Mouse (Mus musculus): Measurements from ENCODE around the gene Cnn1. TPM values are rescaled to one million over a fixed set of nuclear protein-coding genes. Genes with fewer than 3 reads are reported as not detected.
A peak's percentile ranks its signal among the peaks of the same experiment; 100 is the strongest.

The Cnn1 gene
- polyA plus RNA-seq, 1 experiment from 2014 or later: 2.1 TPM

DNA sequence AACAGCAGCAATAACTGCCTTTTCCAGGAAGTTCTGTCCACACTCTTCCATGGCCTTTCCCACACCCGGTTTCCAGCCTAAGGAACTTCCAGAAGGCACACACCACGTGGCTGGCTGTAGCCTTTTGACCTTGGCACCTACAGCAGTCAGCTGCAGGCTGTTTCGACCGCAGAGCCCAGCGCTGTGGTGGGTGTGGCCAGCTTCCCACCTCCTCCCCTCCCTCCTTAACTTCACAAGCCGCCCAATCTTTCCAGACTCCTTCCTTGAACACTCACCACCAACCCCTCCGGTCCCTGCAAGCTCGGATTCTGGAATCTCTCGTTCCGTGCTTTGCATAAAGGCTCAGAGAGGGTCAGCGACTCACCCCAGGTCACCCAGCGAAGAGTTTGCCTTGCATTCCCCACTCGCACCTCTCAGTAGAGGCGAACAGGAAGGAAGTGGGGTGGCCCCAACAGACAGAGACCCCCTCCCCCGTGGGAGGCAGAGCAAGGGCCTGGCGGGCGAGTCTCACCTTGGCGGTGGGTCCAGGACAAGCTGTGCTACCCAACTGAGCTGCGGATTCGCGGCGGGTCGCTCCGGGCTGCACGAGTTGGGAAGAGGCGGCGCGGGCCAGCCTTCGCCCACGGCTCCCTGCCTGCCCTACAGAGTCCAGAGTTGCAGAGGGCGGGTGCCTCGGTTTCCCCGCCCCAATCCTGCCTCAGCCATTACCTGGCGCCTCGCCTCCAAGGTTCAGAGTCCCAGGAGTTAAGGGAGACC, 32.4 kb downstream of the Cnn1 start:
- H3K27ac ChIP-seq (ENCODE audit: low read depth, low read length): no peak overlapping the region
- H3K36me3 ChIP-seq (ENCODE audit: control insufficient read depth, insufficient read depth, low read length): no peaks in the 10 kb centered on the region
- WGBS: 1% methylated on average over 35 of the region's 35 CpGs
- DNase-seq (ENCODE audit: low spot score) (peak; percentile 30), ATAC-seq (ENCODE audit: low FRiP score) (no peak)
- H3K4me1 ChIP-seq (replicated peaks; ENCODE audit: control insufficient read depth, insufficient read depth, low read length): 0 out of 2 replicates have a peak, but pooled peaks cover 2% of the 10 kb centered on the region
- peak overlapping the region; percentile 21 for H3K4me3 ChIP-seq (ENCODE audit: low read depth, low read length)
- peak overlapping the region; percentile 30 for H3K4me2 ChIP-seq (replicated peaks; ENCODE audit: low read depth, low read length)
- H3K9me3 ChIP-seq (ENCODE audit: control insufficient read depth, low read length): no peaks in the 10 kb centered on the region
- H3K9ac ChIP-seq (ENCODE audit: low read depth, low read length): peak overlapping the region; percentile 36; the same call in 1 of the 2 replicates
- peaks cover 14% of the 10 kb centered on the region for H3K27me3 ChIP-seq (ENCODE audit: control insufficient read depth, insufficient read depth, low read length)

DNA sequence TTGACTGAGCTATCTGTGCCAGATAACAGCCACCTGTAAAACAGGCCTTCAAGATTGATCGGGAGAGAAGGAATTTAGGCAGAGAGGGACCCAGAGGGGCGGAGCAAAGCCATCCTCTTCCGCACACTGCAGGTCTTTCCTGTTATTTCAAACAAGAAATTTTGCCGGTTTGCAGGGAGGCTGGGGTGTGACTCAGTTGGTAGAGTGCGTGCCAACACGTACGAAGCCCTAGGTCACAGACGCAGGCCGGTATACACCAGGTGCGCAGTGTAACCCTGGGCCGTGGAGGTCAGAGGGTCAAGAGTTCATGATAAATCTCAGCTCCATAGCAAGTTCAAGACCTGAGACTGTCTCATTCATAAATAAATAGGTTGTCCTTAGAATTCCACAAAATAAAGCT, 33.2 kb downstream of the Cnn1 start:
- Histone ChIP-seq H3K4me3 (ENCODE audit: low read depth, low read length) (no peak overlapping the region), H3K4me1 (replicated peaks; ENCODE audit: control insufficient read depth, insufficient read depth, low read length) (0 out of 2 replicates have a peak, but pooled peaks cover 2% of the 10 kb centered on the region), H3K9ac (ENCODE audit: low read depth, low read length) (no peak overlapping the region), H3K27me3 (ENCODE audit: control insufficient read depth, insufficient read depth, low read length) (peaks cover 15% of the 10 kb centered on the region), H3K27ac (ENCODE audit: low read depth, low read length) (no peak overlapping the region), H3K9me3 (ENCODE audit: control insufficient read depth, low read length) (no peaks in the 10 kb centered on the region), H3K4me2 (replicated peaks; ENCODE audit: low read depth, low read length) (no peak overlapping the region), H3K36me3 (ENCODE audit: control insufficient read depth, insufficient read depth, low read length) (no peaks in the 10 kb centered on the region)
- WGBS: 44% methylated on average over 11 of the region's 11 CpGs
- ATAC-seq (ENCODE audit: low FRiP score) (no peak), DNase-seq (ENCODE audit: low spot score) (no peak)

DNA sequence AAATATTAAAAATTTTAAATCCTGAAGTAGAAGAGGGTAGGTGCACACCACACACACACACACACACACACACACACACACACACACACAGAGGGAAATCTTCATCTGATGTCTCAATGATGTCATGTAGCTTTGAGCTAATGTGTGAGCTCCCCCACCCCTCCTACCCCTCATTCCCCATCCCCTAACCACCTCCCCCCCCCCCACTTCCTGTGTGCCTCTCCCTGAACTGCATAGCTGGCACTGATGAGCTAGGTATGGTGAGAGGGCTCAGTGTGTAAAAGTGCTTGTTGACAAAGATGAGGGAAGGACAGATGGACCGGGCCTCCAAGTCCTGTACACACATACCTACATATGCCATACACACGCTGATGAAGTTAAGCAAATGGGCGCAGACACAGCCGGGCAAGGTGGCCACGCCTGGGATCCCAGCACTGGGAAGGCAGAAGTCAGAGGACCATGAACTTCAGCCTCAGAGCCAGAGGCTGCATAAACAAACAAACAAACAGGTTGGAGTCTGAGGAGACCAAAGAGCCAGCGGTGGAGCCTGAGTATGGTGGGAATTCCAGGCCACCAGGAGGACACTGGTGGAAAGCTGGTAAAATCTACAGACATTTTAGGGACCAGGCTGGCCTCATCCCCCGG, 35.4 kb downstream of the Cnn1 start:
- 82% methylated on average over 7 of the region's 7 CpGs for WGBS
- no peak for ATAC-seq (ENCODE audit: low FRiP score)
- no peaks in the 10 kb centered on the region for H3K36me3 ChIP-seq (ENCODE audit: control insufficient read depth, insufficient read depth, low read length)
- H3K4me2 ChIP-seq (replicated peaks; ENCODE audit: low read depth, low read length): no peak overlapping the region
- peaks cover 15% of the 10 kb centered on the region for H3K27me3 ChIP-seq (ENCODE audit: control insufficient read depth, insufficient read depth, low read length)
- no peaks in the 10 kb centered on the region for H3K9me3 ChIP-seq (ENCODE audit: control insufficient read depth, low read length)
- no peak for DNase-seq (ENCODE audit: low spot score)
- H3K4me3 ChIP-seq (ENCODE audit: low read depth, low read length): no peak overlapping the region
- 0 out of 2 replicates have a peak, but pooled peaks cover 2% of the 10 kb centered on the region for H3K4me1 ChIP-seq (replicated peaks; ENCODE audit: control insufficient read depth, insufficient read depth, low read length)
- H3K9ac ChIP-seq (ENCODE audit: low read depth, low read length): no peak overlapping the region
- no peak overlapping the region for H3K27ac ChIP-seq (ENCODE audit: low read depth, low read length)

DNA sequence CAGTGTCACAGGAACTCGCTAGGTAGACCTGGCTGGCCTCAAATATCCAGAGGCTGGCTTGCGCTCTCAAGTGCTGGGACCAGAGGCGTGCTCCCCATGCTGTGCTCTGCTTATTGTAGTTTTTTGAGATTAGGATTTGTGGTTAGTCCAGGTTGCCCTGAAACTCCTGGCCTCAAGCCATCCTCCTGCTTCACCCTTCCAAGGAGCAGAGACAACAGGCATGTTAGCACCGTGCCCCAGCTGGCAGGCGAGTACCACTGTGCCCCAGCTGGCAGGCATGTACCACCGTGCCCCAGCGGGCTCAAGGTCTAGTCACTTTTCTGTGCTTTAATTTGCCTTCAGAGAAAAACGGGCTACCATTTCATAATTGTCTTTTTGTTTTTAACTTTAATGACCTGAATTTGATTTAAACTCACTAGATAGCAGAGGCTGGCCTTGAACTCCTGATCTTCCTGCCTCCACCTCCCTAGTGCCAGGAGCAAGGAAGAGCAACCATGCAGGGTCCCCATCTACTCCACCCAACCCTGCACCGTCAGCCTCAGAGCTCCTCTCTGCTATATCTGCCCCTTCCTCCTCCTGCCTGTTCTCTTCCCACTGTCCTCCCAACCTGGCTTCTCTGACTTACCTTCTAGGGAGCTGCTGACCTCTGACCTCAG, 36.1 kb downstream of the Cnn1 start:
- Histone ChIP-seq H3K27ac (ENCODE audit: low read depth, low read length) (no peak overlapping the region), H3K4me3 (ENCODE audit: low read depth, low read length) (no peak overlapping the region), H3K4me2 (replicated peaks; ENCODE audit: low read depth, low read length) (no peak overlapping the region), H3K4me1 (replicated peaks; ENCODE audit: control insufficient read depth, insufficient read depth, low read length) (0 out of 2 replicates have a peak, but pooled peaks cover 2% of the 10 kb centered on the region), H3K9me3 (ENCODE audit: control insufficient read depth, low read length) (no peaks in the 10 kb centered on the region), H3K36me3 (ENCODE audit: control insufficient read depth, insufficient read depth, low read length) (no peaks in the 10 kb centered on the region), H3K27me3 (ENCODE audit: control insufficient read depth, insufficient read depth, low read length) (peaks cover 13% of the 10 kb centered on the region), H3K9ac (ENCODE audit: low read depth, low read length) (no peak overlapping the region)
- no peak for DNase-seq (ENCODE audit: low spot score)
- WGBS: 85% methylated on average over 9 of the region's 9 CpGs
- no peak for ATAC-seq (ENCODE audit: low FRiP score)

DNA sequence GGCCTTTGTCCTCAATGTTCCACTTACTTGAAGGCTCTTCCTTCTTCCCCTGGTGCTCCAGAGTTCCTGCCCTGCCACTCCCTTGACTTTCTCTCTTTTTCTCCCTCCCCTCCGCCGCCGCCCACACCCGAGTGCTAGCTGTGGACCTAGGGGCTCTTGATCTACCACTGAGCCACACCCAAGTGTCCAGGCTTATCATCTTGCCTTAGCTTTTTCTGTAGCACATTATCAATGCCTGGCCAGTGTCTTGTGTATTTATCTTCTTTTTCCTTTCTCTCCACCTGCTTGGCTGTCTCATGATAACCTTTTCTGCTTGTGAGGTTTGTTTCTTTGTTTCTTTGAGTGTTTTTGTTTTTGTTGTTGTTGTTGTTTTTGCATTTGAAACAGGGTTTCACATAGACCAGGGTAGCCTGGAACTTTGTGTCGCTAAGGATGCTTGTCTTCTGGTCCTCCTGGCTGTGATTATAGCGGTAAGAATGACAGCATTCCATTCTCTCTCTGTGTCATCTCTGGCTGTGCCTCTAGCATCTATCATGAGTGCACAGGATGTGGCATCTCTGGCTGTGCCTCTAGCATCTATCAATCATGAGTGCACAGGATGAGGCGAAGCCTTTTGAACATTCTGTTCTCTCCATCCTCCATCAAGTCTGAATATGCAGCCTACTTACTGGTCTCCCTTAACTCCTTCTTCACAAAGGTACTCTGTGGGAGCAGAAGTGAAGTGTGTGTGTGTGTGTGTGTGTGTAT, 36.8 kb downstream of the Cnn1 start, which contains the start of gene Acp5:
Gene Acp5 (minus strand): TSS at position 68 of the 747 bp plus-strand sequence.
- ATAC-seq (ENCODE audit: low FRiP score) (no peak), DNase-seq (ENCODE audit: low spot score) (no peak)
- Histone ChIP-seq H3K9ac (ENCODE audit: low read depth, low read length) (no peak within 1 kb of the TSS), H3K9me3 (ENCODE audit: control insufficient read depth, low read length) (no peaks in the 10 kb centered on the region), H3K27me3 (ENCODE audit: control insufficient read depth, insufficient read depth, low read length) (peaks cover 13% of the 10 kb centered on the region), H3K27ac (ENCODE audit: low read depth, low read length) (no peak within 1 kb of the TSS), H3K36me3 (ENCODE audit: control insufficient read depth, insufficient read depth, low read length) (no peaks in the 10 kb centered on the region), H3K4me2 (replicated peaks; ENCODE audit: low read depth, low read length) (no peak within 1 kb of the TSS), H3K4me1 (replicated peaks; ENCODE audit: control insufficient read depth, insufficient read depth, low read length) (0 out of 2 replicates have a peak, but pooled peaks cover 2% of the 10 kb centered on the region), H3K4me3 (ENCODE audit: low read depth, low read length) (no peak within 1 kb of the TSS)
- 68% methylated on average over 7 of the region's 7 CpGs for WGBS

DNA sequence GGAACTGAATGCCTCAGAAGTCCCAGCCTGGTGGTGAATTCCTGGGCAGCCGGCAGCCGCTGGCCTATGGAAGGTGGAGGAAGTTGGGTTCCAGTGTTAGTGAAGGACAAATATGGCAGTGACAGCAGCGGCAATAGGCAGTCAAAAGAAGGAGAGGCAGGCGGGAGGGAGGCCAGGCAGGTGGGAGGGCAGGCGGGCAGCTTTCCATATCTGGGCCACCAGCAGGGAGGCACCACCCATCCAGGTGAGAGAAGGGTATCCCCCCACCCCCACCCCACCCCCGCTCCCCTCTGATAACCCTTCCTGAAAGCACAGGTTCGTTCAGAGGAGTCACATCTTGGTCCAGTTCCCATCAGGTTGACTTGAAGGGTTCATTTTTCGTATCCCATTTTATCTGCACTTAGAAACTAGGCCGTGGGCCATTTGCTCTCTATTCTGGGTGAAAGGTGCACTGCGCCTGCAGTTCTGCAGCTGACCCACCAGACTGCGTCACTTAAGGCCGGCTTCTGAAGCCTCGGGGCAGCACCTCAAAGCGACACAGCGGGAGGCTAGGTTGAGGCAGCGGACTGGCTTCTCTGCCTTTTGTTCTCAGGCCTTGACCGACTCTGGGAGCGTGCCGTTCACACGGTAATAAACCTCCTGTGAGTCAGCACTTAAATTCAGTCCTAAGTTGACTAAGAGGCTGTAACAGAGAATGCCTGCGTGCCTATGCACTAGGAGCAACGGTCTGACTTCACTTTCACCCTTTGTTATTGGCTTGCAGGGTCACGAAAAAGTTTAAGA, 37.9 kb downstream of the Cnn1 start:
- DNase-seq (ENCODE audit: low spot score): peak; percentile 50
- no peak for ATAC-seq (ENCODE audit: low FRiP score)
- H3K9me3 ChIP-seq (ENCODE audit: control insufficient read depth, low read length): no peaks in the 10 kb centered on the region
- no peaks in the 10 kb centered on the region for H3K36me3 ChIP-seq (ENCODE audit: control insufficient read depth, insufficient read depth, low read length)
- no peak overlapping the region for H3K4me3 ChIP-seq (ENCODE audit: low read depth, low read length)
- H3K9ac ChIP-seq (ENCODE audit: low read depth, low read length): no peak overlapping the region
- H3K4me1 ChIP-seq (replicated peaks; ENCODE audit: control insufficient read depth, insufficient read depth, low read length): no peaks in the 10 kb centered on the region
- H3K27ac ChIP-seq (ENCODE audit: low read depth, low read length): no peak overlapping the region
- 10% methylated on average over 23 of the region's 23 CpGs for WGBS
- H3K4me2 ChIP-seq (replicated peaks; ENCODE audit: low read depth, low read length): 0 out of 2 replicates have a peak overlapping the region, but pooled peaks have one; percentile 7
- peaks cover 6% of the 10 kb centered on the region for H3K27me3 ChIP-seq (ENCODE audit: control insufficient read depth, insufficient read depth, low read length)

DNA sequence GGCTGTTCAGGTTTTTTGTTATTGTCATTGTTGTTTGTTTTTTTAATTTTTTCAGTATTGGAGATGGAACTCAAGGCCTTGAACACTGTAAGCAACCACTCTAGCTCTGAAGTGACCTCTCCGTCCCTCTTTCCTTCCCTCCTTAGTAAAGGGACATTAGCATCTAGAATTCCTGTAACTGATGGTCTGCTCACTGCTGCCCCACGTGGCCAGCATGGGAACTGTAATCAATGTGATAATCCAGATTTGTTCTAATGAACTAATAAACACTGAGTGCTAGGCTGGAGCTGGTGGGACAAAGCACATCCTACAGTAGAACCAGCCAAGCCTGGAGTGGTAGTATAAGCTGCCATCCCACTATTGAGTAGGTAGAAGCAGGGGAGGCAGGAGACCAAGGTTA, 39.5 kb downstream of the Cnn1 start:
- 37% methylated on average over 2 of the region's 2 CpGs for WGBS
- no peak overlapping the region for H3K9ac ChIP-seq (ENCODE audit: low read depth, low read length)
- H3K4me3 ChIP-seq (ENCODE audit: low read depth, low read length): no peak overlapping the region
- no peak overlapping the region for H3K27ac ChIP-seq (ENCODE audit: low read depth, low read length)
- H3K4me2 ChIP-seq (replicated peaks; ENCODE audit: low read depth, low read length): no peak overlapping the region
- DNase-seq (ENCODE audit: low spot score) (peak; percentile 72), ATAC-seq (ENCODE audit: low FRiP score) (no peak)
- 0 out of 2 replicates have a peak, but pooled peaks cover 2% of the 10 kb centered on the region for H3K27me3 ChIP-seq (ENCODE audit: control insufficient read depth, insufficient read depth, low read length)
- no peaks in the 10 kb centered on the region for H3K9me3 ChIP-seq (ENCODE audit: control insufficient read depth, low read length)
- H3K4me1 ChIP-seq (replicated peaks; ENCODE audit: control insufficient read depth, insufficient read depth, low read length): no peaks in the 10 kb centered on the region
- H3K36me3 ChIP-seq (ENCODE audit: control insufficient read depth, insufficient read depth, low read length): no peaks in the 10 kb centered on the region

DNA sequence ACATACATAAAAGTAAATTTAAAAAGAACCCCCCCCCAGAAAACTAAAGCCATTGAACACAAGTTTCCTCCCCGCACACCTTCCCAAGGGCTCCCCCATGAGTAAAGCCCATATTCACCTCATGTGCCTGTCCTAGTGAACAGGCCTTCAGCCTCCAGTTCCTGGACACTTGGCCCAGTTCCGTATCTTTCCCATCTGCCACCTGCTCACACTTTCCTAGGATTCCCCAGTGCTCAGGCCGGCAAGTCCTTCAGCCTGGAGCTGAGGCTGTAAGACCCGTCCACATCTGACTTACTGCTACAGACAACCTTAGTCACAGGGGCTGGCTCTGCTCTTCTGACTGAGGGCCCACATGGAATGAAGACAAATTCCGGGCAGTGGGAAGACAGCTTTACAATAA, 40.7 kb downstream of the Cnn1 start:
- ATAC-seq (ENCODE audit: low FRiP score): no peak
- Histone ChIP-seq H3K4me3 (ENCODE audit: low read depth, low read length) (no peak overlapping the region), H3K9ac (ENCODE audit: low read depth, low read length) (no peak overlapping the region), H3K4me2 (replicated peaks; ENCODE audit: low read depth, low read length) (no peak overlapping the region), H3K27ac (ENCODE audit: low read depth, low read length) (no peak overlapping the region), H3K36me3 (ENCODE audit: control insufficient read depth, insufficient read depth, low read length) (no peaks in the 10 kb centered on the region), H3K9me3 (ENCODE audit: control insufficient read depth, low read length) (no peaks in the 10 kb centered on the region), H3K27me3 (ENCODE audit: control insufficient read depth, insufficient read depth, low read length) (0 out of 2 replicates have a peak, but pooled peaks cover 2% of the 10 kb centered on the region), H3K4me1 (replicated peaks; ENCODE audit: control insufficient read depth, insufficient read depth, low read length) (no peaks in the 10 kb centered on the region)
- no peak for DNase-seq (ENCODE audit: low spot score)
- 91% methylated on average over 5 of the region's 5 CpGs for WGBS

All from hindbrain, embryonic 11.5 days (tissue).